Mouse (Mus musculus): ENCODE data around the gene Ankrd23. TPM values are rescaled to one million over a fixed set of nuclear protein-coding genes. Genes with fewer than 3 reads are reported as not detected.

The Ankrd23 gene
- polyA plus RNA-seq, 1 experiment from 2014 or later, result 11.7 TPM

GRCm38 (mm10) chr1:36576991-36577675 lies 40.5 kb upstream of the Ankrd23 start:
- Histone ChIP-seq H3K36me3 (ENCODE audit: insufficient read depth) (no peaks in the 10 kb centered on the region), H3K27me3 (ENCODE audit: insufficient read depth, low read length) (no peaks in the 10 kb centered on the region), H3K4me3 (ENCODE audit: low read depth, low read length) (no peak overlapping the region), H3K4me1 (ENCODE audit: insufficient read depth) (peaks cover 23% of the 10 kb centered on the region), H3K4me2 (no peak overlapping the region), H3K9me3 (ENCODE audit: low read depth, low read length) (no peaks in the 10 kb centered on the region), H3K27ac (ENCODE audit: low read depth) (no peak overlapping the region), H3K9ac (no peak overlapping the region)
- 59% methylated on average over 6 of the region's 6 CpGs for WGBS
- TF ChIP-seq CTCF (IDR thresholded peaks at IDR 0.05; ENCODE audit: low read depth), result no peak
- DNase-seq (no peak), ATAC-seq (ENCODE audit: insufficient read depth) (no peak)

- no peak overlapping the region for H3K4me3 ChIP-seq (ENCODE audit: low read depth, low read length)
- H3K4me2 ChIP-seq, result no peak overlapping the region
- H3K27ac ChIP-seq (ENCODE audit: low read depth), result peak overlapping the region; percentile 16; the same call in 1 of the 2 replicates
- 46% methylated on average over 6 of the region's 6 CpGs for WGBS
- TF ChIP-seq CTCF (IDR thresholded peaks at IDR 0.05; ENCODE audit: low read depth), result no peak
- ATAC-seq (ENCODE audit: insufficient read depth) (no peak), DNase-seq (no peak)
- peaks cover 20% of the 10 kb centered on the region for H3K4me1 ChIP-seq (ENCODE audit: insufficient read depth)
- H3K36me3 ChIP-seq (ENCODE audit: insufficient read depth), result no peaks in the 10 kb centered on the region
- no peak overlapping the region for H3K9ac ChIP-seq
- H3K9me3 ChIP-seq (ENCODE audit: low read depth, low read length), result no peaks in the 10 kb centered on the region
- H3K27me3 ChIP-seq (ENCODE audit: insufficient read depth, low read length), result no peaks in the 10 kb centered on the region
Measured at GRCm38 (mm10) chr1:36575347-36575746, 38.7 kb upstream of the Ankrd23 start.

- Histone ChIP-seq H3K27ac (ENCODE audit: low read depth) (peak overlapping the region; percentile 22; the same call in 1 of the 2 replicates), H3K4me1 (ENCODE audit: insufficient read depth) (peaks cover 16% of the 10 kb centered on the region), H3K27me3 (ENCODE audit: insufficient read depth, low read length) (no peaks in the 10 kb centered on the region), H3K36me3 (ENCODE audit: insufficient read depth) (no peaks in the 10 kb centered on the region), H3K9me3 (ENCODE audit: low read depth, low read length) (no peaks in the 10 kb centered on the region), H3K4me3 (ENCODE audit: low read depth, low read length) (no peak overlapping the region), H3K9ac (peak overlapping the region; percentile 3; the same call in 1 of the 2 replicates), H3K4me2 (no peak overlapping the region)
- no peak for TF ChIP-seq CTCF (IDR thresholded peaks at IDR 0.05; ENCODE audit: low read depth)
- peak; percentile 62 for DNase-seq
- ATAC-seq (ENCODE audit: insufficient read depth), result no peak
- 64% methylated on average over 5 of the region's 5 CpGs for WGBS
Measured at GRCm38 (mm10) chr1:36574196-36574955, 37.7 kb upstream of the Ankrd23 start.

GRCm38 (mm10) chr1:36573524-36573923 lies 36.8 kb upstream of the Ankrd23 start:
- Histone ChIP-seq H3K27me3 (ENCODE audit: insufficient read depth, low read length) (no peaks in the 10 kb centered on the region), H3K36me3 (ENCODE audit: insufficient read depth) (no peaks in the 10 kb centered on the region), H3K4me1 (ENCODE audit: insufficient read depth) (peaks cover 16% of the 10 kb centered on the region), H3K4me2 (no peak overlapping the region), H3K9ac (no peak overlapping the region), H3K9me3 (ENCODE audit: low read depth, low read length) (no peaks in the 10 kb centered on the region), H3K27ac (ENCODE audit: low read depth) (peak overlapping the region; percentile 22; the same call in 1 of the 2 replicates), H3K4me3 (ENCODE audit: low read depth, low read length) (no peak overlapping the region)
- WGBS, result 70% methylated on average over 8 of the region's 8 CpGs
- no peak for DNase-seq
- ATAC-seq (ENCODE audit: insufficient read depth), result no peak
- TF ChIP-seq CTCF (IDR thresholded peaks at IDR 0.05; ENCODE audit: low read depth), result no peak

- Histone ChIP-seq H3K36me3 (ENCODE audit: insufficient read depth) (no peaks in the 10 kb centered on the region), H3K27ac (ENCODE audit: low read depth) (no peak overlapping the region), H3K4me3 (ENCODE audit: low read depth, low read length) (no peak overlapping the region), H3K4me1 (ENCODE audit: insufficient read depth) (peaks cover 24% of the 10 kb centered on the region), H3K9me3 (ENCODE audit: low read depth, low read length) (no peaks in the 10 kb centered on the region), H3K27me3 (ENCODE audit: insufficient read depth, low read length) (no peaks in the 10 kb centered on the region), H3K4me2 (no peak overlapping the region), H3K9ac (no peak overlapping the region)
- ATAC-seq (ENCODE audit: insufficient read depth) (no peak), DNase-seq (no peak)
- WGBS, result 63% methylated on average over 1 of the region's 1 CpGs
- no peak for TF ChIP-seq CTCF (IDR thresholded peaks at IDR 0.05; ENCODE audit: low read depth)
Measured at GRCm38 (mm10) chr1:36572709-36573108, 36.0 kb upstream of the Ankrd23 start.

- H3K4me2 ChIP-seq, result no peak overlapping the region
- DNase-seq (no peak), ATAC-seq (ENCODE audit: insufficient read depth) (no peak)
- no peak overlapping the region for H3K4me3 ChIP-seq (ENCODE audit: low read depth, low read length)
- H3K4me1 ChIP-seq (ENCODE audit: insufficient read depth), result peaks cover 24% of the 10 kb centered on the region
- H3K9ac ChIP-seq, result no peak overlapping the region; the same call in 1 of the 2 replicates
- no peaks in the 10 kb centered on the region for H3K9me3 ChIP-seq (ENCODE audit: low read depth, low read length)
- H3K36me3 ChIP-seq (ENCODE audit: insufficient read depth), result no peaks in the 10 kb centered on the region
- 58% methylated on average over 2 of the region's 2 CpGs for WGBS
- no peak for TF ChIP-seq CTCF (IDR thresholded peaks at IDR 0.05; ENCODE audit: low read depth)
- H3K27me3 ChIP-seq (ENCODE audit: insufficient read depth, low read length), result no peaks in the 10 kb centered on the region
- peak overlapping the region; percentile 37; the same call in 1 of the 2 replicates for H3K27ac ChIP-seq (ENCODE audit: low read depth)
Measured at GRCm38 (mm10) chr1:36572140-36572700, 35.5 kb upstream of the Ankrd23 start.

GRCm38 (mm10) chr1:36571627-36572026 lies 34.9 kb upstream of the Ankrd23 start:
- DNase-seq, result peak; percentile 56
- no peak overlapping the region for H3K27ac ChIP-seq (ENCODE audit: low read depth)
- peak; percentile 29; the same call in 1 of the 2 replicates for ATAC-seq (ENCODE audit: insufficient read depth)
- H3K27me3 ChIP-seq (ENCODE audit: insufficient read depth, low read length), result no peaks in the 10 kb centered on the region
- peak overlapping the region; percentile 9; the same call in 1 of the 2 replicates for H3K9ac ChIP-seq
- no peak overlapping the region for H3K4me3 ChIP-seq (ENCODE audit: low read depth, low read length)
- no peaks in the 10 kb centered on the region for H3K36me3 ChIP-seq (ENCODE audit: insufficient read depth)
- TF ChIP-seq CTCF (IDR thresholded peaks at IDR 0.05; ENCODE audit: low read depth), result no peak
- H3K4me1 ChIP-seq (ENCODE audit: insufficient read depth), result peaks cover 24% of the 10 kb centered on the region
- WGBS, result 33% methylated on average over 6 of the region's 6 CpGs
- no peaks in the 10 kb centered on the region for H3K9me3 ChIP-seq (ENCODE audit: low read depth, low read length)
- no peak overlapping the region for H3K4me2 ChIP-seq
